In genomic region chr3:88512141-88512895, GRCm38 (mm10) we compare ENCODE assay signal across 7 mouse cellular contexts. TPM values are rescaled to one million over a fixed set of nuclear protein-coding genes. Genes with fewer than 3 reads are reported as not detected.
DNase-seq lines count a peak whose midpoint lies in the region; ATAC-seq lines count a peak whose summit lies in the region.

No protein-coding gene starts in this region.

- no peak for ATAC-seq in midbrain, embryonic 12.5 days (ENCODE audit: low FRiP score, low read depth)
- no peak for ATAC-seq in midbrain, embryonic 15.5 days (replicated peaks)
- no peak for ATAC-seq in embryonic facial prominence, embryonic 13.5 days (ENCODE audit: insufficient number of reproducible peaks, insufficient read depth, low FRiP score, low TSS enrichment, low read depth)
- ATAC-seq in limb, embryonic 13.5 days (ENCODE audit: low FRiP score, low read depth), result no peak

- H3K27ac ChIP-seq in midbrain, embryonic 12.5 days (replicated peaks), result no peak overlapping the region
- no peak overlapping the region for H3K27ac ChIP-seq in midbrain, embryonic 15.5 days
- H3K27ac ChIP-seq in embryonic facial prominence, embryonic 13.5 days, result peak overlapping the region; percentile 93
- H3K27ac ChIP-seq in limb, embryonic 13.5 days, result peak overlapping the region; percentile 84

- H3K36me3 ChIP-seq in midbrain, embryonic 12.5 days, result no peaks in the 10 kb centered on the region
- no peaks in the 10 kb centered on the region for H3K36me3 ChIP-seq in midbrain, embryonic 15.5 days (replicated peaks)
- no peaks in the 10 kb centered on the region for H3K36me3 ChIP-seq in embryonic facial prominence, embryonic 13.5 days
- H3K36me3 ChIP-seq in limb, embryonic 13.5 days, result no peaks in the 10 kb centered on the region

- DNase-seq in urinary bladder, postnatal 36 days (ENCODE audit: low spot score in 2 of 2), result no peak
- DNase-seq in right cerebral cortex, adult 18-20 months, result no peak
- no peak for DNase-seq in ovary, adult 18-20 months (ENCODE audit: low spot score)

- H3K9ac ChIP-seq in midbrain, embryonic 12.5 days (replicated peaks), result 0 out of 2 replicates have a peak overlapping the region, but pooled peaks have one; percentile 4
- H3K9ac ChIP-seq in midbrain, embryonic 15.5 days, result no peak overlapping the region
- peak overlapping the region; percentile 54 for H3K9ac ChIP-seq in embryonic facial prominence, embryonic 13.5 days
- H3K9ac ChIP-seq in limb, embryonic 13.5 days, result 0 out of 2 replicates have a peak overlapping the region, but pooled peaks have one; percentile 21

- peaks cover 8% of the 10 kb centered on the region; the same call in 1 of the 2 replicates for H3K27me3 ChIP-seq in midbrain, embryonic 12.5 days
- H3K27me3 ChIP-seq in midbrain, embryonic 15.5 days (replicated peaks), result no peaks in the 10 kb centered on the region
- no peaks in the 10 kb centered on the region for H3K27me3 ChIP-seq in embryonic facial prominence, embryonic 13.5 days
- no peaks in the 10 kb centered on the region for H3K27me3 ChIP-seq in limb, embryonic 13.5 days

- no peak overlapping the region for H3K4me3 ChIP-seq in midbrain, embryonic 12.5 days
- H3K4me3 ChIP-seq in midbrain, embryonic 15.5 days, result no peak overlapping the region
- peak overlapping the region; percentile 14; the same call in 1 of the 2 replicates for H3K4me3 ChIP-seq in embryonic facial prominence, embryonic 13.5 days
- no peak overlapping the region for H3K4me3 ChIP-seq in limb, embryonic 13.5 days

- 43% methylated on average over 6 of the region's 6 CpGs for WGBS in midbrain, embryonic 12.5 days
- 37% methylated on average over 6 of the region's 6 CpGs for WGBS in midbrain, embryonic 15.5 days
- 19% methylated on average over 6 of the region's 6 CpGs for WGBS in embryonic facial prominence, embryonic 13.5 days
- WGBS in limb, embryonic 13.5 days, result 27% methylated on average over 6 of the region's 6 CpGs

- H3K4me2 ChIP-seq in midbrain, embryonic 12.5 days (replicated peaks), result no peak overlapping the region
- H3K4me2 ChIP-seq in midbrain, embryonic 15.5 days, result no peak overlapping the region
- peak overlapping the region; percentile 44 for H3K4me2 ChIP-seq in embryonic facial prominence, embryonic 13.5 days
- peak overlapping the region; percentile 29 for H3K4me2 ChIP-seq in limb, embryonic 13.5 days (replicated peaks)

- peaks cover 41% of the 10 kb centered on the region for H3K4me1 ChIP-seq in midbrain, embryonic 12.5 days
- peaks cover 27% of the 10 kb centered on the region for H3K4me1 ChIP-seq in midbrain, embryonic 15.5 days
- H3K4me1 ChIP-seq in embryonic facial prominence, embryonic 13.5 days, result peaks cover 58% of the 10 kb centered on the region
- H3K4me1 ChIP-seq in limb, embryonic 13.5 days, result peaks cover 60% of the 10 kb centered on the region

- no peaks in the 10 kb centered on the region for H3K9me3 ChIP-seq in midbrain, embryonic 12.5 days
- no peaks in the 10 kb centered on the region for H3K9me3 ChIP-seq in midbrain, embryonic 15.5 days
- no peaks in the 10 kb centered on the region for H3K9me3 ChIP-seq in embryonic facial prominence, embryonic 13.5 days
- no peaks in the 10 kb centered on the region for H3K9me3 ChIP-seq in limb, embryonic 13.5 days

RNA-seq across cellular contexts. Expression of gene Lmna, which starts 2.6 kb away (rescaled TPM):
- polyA plus RNA-seq in midbrain, embryonic 12.5 days (2016; fragmentation: Nextera tagmentation; extraction: Ambion mirVana), result 34.3 and 42.8 TPM in 2 replicates
- 51.1 and 51.6 TPM in 2 replicates for polyA plus RNA-seq in midbrain, embryonic 15.5 days (2015; fragmentation: Nextera tagmentation; extraction: Ambion mirVana)
- 311 and 321 TPM in 2 replicates for polyA plus RNA-seq in embryonic facial prominence, embryonic 13.5 days (2015; fragmentation: Nextera tagmentation; extraction: Ambion mirVana)
- 174 and 183 TPM in 2 replicates for polyA plus RNA-seq in limb, embryonic 13.5 days (2015; fragmentation: Nextera tagmentation; extraction: Ambion mirVana)

RNA-seq across cellular contexts. Expression of gene Mex3a, which starts 19.9 kb away (rescaled TPM):
- 47.8 and 49.9 TPM in 2 replicates for polyA plus RNA-seq in midbrain, embryonic 12.5 days (2016; fragmentation: Nextera tagmentation; extraction: Ambion mirVana)
- polyA plus RNA-seq in midbrain, embryonic 15.5 days (2015; fragmentation: Nextera tagmentation; extraction: Ambion mirVana), result 37.0 and 37.7 TPM in 2 replicates
- 32.2 and 33.4 TPM in 2 replicates for polyA plus RNA-seq in embryonic facial prominence, embryonic 13.5 days (2015; fragmentation: Nextera tagmentation; extraction: Ambion mirVana)
- 32.9 and 33.9 TPM in 2 replicates for polyA plus RNA-seq in limb, embryonic 13.5 days (2015; fragmentation: Nextera tagmentation; extraction: Ambion mirVana)

RNA-seq across cellular contexts. Expression of gene Rab25, which starts 35.8 kb away (rescaled TPM):
- polyA plus RNA-seq in midbrain, embryonic 12.5 days (2016; fragmentation: Nextera tagmentation; extraction: Ambion mirVana), result 0.21 and 0.47 TPM in 2 replicates
- 0.41 and 1.3 TPM in 2 replicates for polyA plus RNA-seq in midbrain, embryonic 15.5 days (2015; fragmentation: Nextera tagmentation; extraction: Ambion mirVana)
- 18.6 and 19.5 TPM in 2 replicates for polyA plus RNA-seq in embryonic facial prominence, embryonic 13.5 days (2015; fragmentation: Nextera tagmentation; extraction: Ambion mirVana)
- polyA plus RNA-seq in limb, embryonic 13.5 days (2015; fragmentation: Nextera tagmentation; extraction: Ambion mirVana), result 7.7 and 9.3 TPM in 2 replicates

RNA-seq across cellular contexts. Expression of gene Lamtor2, which starts 40.6 kb away (rescaled TPM):
- polyA plus RNA-seq in midbrain, embryonic 12.5 days (2016; fragmentation: Nextera tagmentation; extraction: Ambion mirVana), result 137 and 152 TPM in 2 replicates
- 206 and 232 TPM in 2 replicates for polyA plus RNA-seq in midbrain, embryonic 15.5 days (2015; fragmentation: Nextera tagmentation; extraction: Ambion mirVana)
- 164 and 169 TPM in 2 replicates for polyA plus RNA-seq in embryonic facial prominence, embryonic 13.5 days (2015; fragmentation: Nextera tagmentation; extraction: Ambion mirVana)
- 147 and 154 TPM in 2 replicates for polyA plus RNA-seq in limb, embryonic 13.5 days (2015; fragmentation: Nextera tagmentation; extraction: Ambion mirVana)

RNA-seq across cellular contexts. Expression of gene Ubqln4, which starts 41.2 kb away (rescaled TPM):
- 64.7 and 71.2 TPM in 2 replicates for polyA plus RNA-seq in midbrain, embryonic 12.5 days (2016; fragmentation: Nextera tagmentation; extraction: Ambion mirVana)
- polyA plus RNA-seq in midbrain, embryonic 15.5 days (2015; fragmentation: Nextera tagmentation; extraction: Ambion mirVana), result 45.9 and 48.0 TPM in 2 replicates
- 43.0 and 44.6 TPM in 2 replicates for polyA plus RNA-seq in embryonic facial prominence, embryonic 13.5 days (2015; fragmentation: Nextera tagmentation; extraction: Ambion mirVana)
- 46.6 and 48.2 TPM in 2 replicates for polyA plus RNA-seq in limb, embryonic 13.5 days (2015; fragmentation: Nextera tagmentation; extraction: Ambion mirVana)

Comparison
In these comparisons a context has a peak if more than half of its experiments do, and no peak if none do; other contexts are left out.
1. H3K27ac ChIP-seq: peak in embryonic facial prominence, embryonic 13.5 days (single experiment) and limb, embryonic 13.5 days (single experiment); none in midbrain, embryonic 12.5 days (single experiment) and midbrain, embryonic 15.5 days (single experiment).
2. H3K4me2 ChIP-seq: peak in embryonic facial prominence, embryonic 13.5 days (single experiment) and limb, embryonic 13.5 days (single experiment); none in midbrain, embryonic 12.5 days (single experiment) and midbrain, embryonic 15.5 days (single experiment).